Mouse (Mus musculus): ENCODE results near the gene Lrp10. TPM values are rescaled to one million over a fixed set of nuclear protein-coding genes. Genes with fewer than 3 reads are reported as not detected.
A peak's percentile ranks its signal among the peaks of the same experiment; 100 is the strongest.

Lrp10 gene
- polyA plus RNA-seq, 1 experiment from 2014 or later: 20.9 TPM

DNA sequence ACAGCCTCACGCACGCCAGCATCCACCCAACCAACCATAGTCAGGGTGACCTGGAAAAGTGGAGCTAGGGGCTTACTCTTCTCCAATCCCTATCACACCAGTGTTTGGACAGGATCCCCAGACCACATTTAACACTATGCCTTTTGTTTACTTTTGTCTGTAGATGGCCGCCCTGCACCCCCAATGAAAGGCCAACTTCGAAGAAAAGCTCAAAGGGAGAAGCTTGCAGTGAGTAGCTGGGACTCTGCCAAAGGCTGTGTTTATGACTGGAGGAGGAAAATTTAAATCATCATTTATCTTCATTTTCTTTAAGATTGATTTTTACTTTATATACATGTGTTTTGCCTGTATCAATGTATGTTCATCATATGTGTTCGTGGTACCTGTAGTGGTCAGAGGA lies 35.5 kb upstream of the Lrp10 start:
- H3K36me3 ChIP-seq (replicated peaks; ENCODE audit: insufficient read depth, low read length): peaks cover 4% of the 10 kb centered on the region
- TF ChIP-seq CTCF (IDR thresholded peaks at IDR 0.05; ENCODE audit: low read depth): no peak
- TF ChIP-seq EP300 (IDR thresholded peaks at IDR 0.05; ENCODE audit: low read depth): no peak
- H3K4me1 ChIP-seq (ENCODE audit: insufficient read depth): peaks cover 71% of the 10 kb centered on the region
- 83% methylated on average over 5 of the region's 5 CpGs for WGBS (ENCODE audit: insufficient replicate concordance)
- H3K27me3 ChIP-seq (ENCODE audit: insufficient read depth, low read length): peaks cover 6% of the 10 kb centered on the region; the same call in 1 of the 2 replicates
- H3K4me2 ChIP-seq (ENCODE audit: low read depth, low read length): no peak overlapping the region
- H3K27ac ChIP-seq (ENCODE audit: low read depth): no peak overlapping the region
- ATAC-seq (no peak), DNase-seq (no peak)
- H3K9ac ChIP-seq (replicated peaks): no peak overlapping the region
- H3K4me3 ChIP-seq (ENCODE audit: low read depth, low read length): no peak overlapping the region
- no peaks in the 10 kb centered on the region for H3K9me3 ChIP-seq (ENCODE audit: low read length)

DNA sequence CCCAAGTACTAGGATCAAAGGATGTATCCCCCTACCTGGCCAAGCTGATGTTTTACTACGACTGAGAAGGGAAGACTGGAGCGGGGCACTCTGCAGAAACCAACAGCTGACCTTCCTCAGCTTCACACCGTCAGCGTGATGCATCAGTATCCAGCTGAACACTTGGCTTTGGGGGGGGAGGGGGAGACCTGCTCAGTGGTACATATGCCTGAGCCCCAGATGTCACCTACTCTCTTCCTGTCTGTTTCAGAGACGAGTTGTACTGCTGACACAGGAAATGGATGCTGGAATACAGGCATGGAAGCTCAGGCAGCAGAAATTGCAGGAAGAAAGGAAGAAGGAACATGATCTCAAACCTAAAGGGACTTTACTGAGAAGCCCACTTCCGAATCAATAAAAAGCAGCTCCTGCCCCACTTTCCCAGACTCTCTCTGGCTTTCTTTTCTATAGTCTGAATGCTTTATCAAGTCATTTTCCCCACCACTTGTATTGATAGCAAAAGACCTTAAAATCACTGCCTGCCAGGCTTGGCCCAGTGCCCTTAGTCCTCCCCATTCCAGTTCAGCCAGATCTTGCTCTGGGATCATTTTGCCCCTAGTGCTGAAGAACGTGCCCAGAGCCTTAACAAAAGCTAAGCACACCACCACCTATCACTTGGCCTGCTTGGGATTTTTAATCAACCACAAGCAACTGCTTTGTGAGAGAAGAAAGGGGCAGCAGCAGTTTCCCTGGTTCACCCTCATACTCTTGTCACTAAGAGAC lies 34.4 kb upstream of the Lrp10 start:
- ATAC-seq (no peak), DNase-seq (no peak)
- peaks cover 6% of the 10 kb centered on the region; the same call in 1 of the 2 replicates for H3K27me3 ChIP-seq (ENCODE audit: insufficient read depth, low read length)
- peaks cover 4% of the 10 kb centered on the region for H3K36me3 ChIP-seq (replicated peaks; ENCODE audit: insufficient read depth, low read length)
- H3K27ac ChIP-seq (ENCODE audit: low read depth): peak overlapping the region; percentile 92
- no peak overlapping the region for H3K9ac ChIP-seq (replicated peaks)
- H3K4me3 ChIP-seq (ENCODE audit: low read depth, low read length): no peak overlapping the region
- no peaks in the 10 kb centered on the region for H3K9me3 ChIP-seq (ENCODE audit: low read length)
- 49% methylated on average over 7 of the region's 7 CpGs for WGBS (ENCODE audit: insufficient replicate concordance)
- H3K4me2 ChIP-seq (ENCODE audit: low read depth, low read length): no peak overlapping the region; the same call in 1 of the 2 replicates
- no peak for TF ChIP-seq CTCF (IDR thresholded peaks at IDR 0.05; ENCODE audit: low read depth)
- no peak for TF ChIP-seq EP300 (IDR thresholded peaks at IDR 0.05; ENCODE audit: low read depth)
- H3K4me1 ChIP-seq (ENCODE audit: insufficient read depth): peaks cover 71% of the 10 kb centered on the region

DNA sequence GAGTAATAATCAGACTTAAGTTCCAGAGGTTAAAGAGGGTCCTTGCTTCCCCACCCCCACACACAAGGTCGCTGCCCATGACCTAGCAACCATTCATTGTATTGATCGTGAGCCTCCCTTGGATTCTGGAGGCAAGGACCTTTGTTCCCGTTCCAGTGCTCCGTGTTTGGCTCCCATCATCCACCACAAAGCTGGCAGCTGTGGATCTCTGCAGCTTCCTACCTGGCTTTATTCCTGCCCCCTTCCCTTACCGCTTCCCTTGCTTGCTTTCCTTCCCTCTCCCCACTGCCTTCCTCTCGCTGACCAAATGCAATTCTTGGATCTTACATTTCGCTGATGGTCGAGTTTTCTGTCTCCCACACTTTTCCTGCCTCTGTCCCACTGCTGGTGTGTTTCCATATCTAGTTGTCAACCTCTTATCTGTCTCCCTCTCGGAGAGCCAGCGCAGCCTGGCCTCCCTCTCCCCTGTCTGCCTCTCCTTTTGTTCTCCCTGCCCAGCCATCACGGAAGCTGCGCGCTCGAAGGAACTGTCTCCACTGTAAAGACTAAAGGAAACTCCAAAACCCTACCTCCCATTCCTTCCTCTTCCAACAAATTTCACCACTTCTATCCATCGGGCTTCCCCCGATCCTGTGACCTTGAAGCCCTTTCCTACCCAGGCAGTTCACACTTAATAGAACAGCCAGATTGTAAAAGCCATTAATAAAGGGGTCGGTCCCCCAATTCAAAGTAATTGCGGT lies 33.4 kb upstream of the Lrp10 start:
- peak overlapping the region; percentile 76 for H3K4me3 ChIP-seq (ENCODE audit: low read depth, low read length)
- ATAC-seq (peak; percentile 30; the same call in 1 of the 2 replicates), DNase-seq (peak; percentile 42)
- no peak for TF ChIP-seq EP300 (IDR thresholded peaks at IDR 0.05; ENCODE audit: low read depth)
- TF ChIP-seq CTCF (IDR thresholded peaks at IDR 0.05; ENCODE audit: low read depth): no peak
- H3K4me2 ChIP-seq (ENCODE audit: low read depth, low read length): peak overlapping the region; percentile 90
- H3K9me3 ChIP-seq (ENCODE audit: low read length): no peaks in the 10 kb centered on the region
- H3K27ac ChIP-seq (ENCODE audit: low read depth): peak overlapping the region; percentile 92
- 22% methylated on average over 18 of the region's 18 CpGs for WGBS (ENCODE audit: insufficient replicate concordance)
- H3K36me3 ChIP-seq (replicated peaks; ENCODE audit: insufficient read depth, low read length): peaks cover 7% of the 10 kb centered on the region
- H3K4me1 ChIP-seq (ENCODE audit: insufficient read depth): peaks cover 61% of the 10 kb centered on the region
- H3K9ac ChIP-seq (replicated peaks): peak overlapping the region; percentile 93
- peaks cover 6% of the 10 kb centered on the region; the same call in 1 of the 2 replicates for H3K27me3 ChIP-seq (ENCODE audit: insufficient read depth, low read length)

- H3K9ac ChIP-seq (replicated peaks): peak within 1 kb of the TSS; percentile 93
- DNase-seq (peak; percentile 73), ATAC-seq (peak; percentile 6; the same call in 1 of the 2 replicates)
- H3K27ac ChIP-seq (ENCODE audit: low read depth): peak within 1 kb of the TSS; percentile 92
- peak; percentile 22; the same call in 1 of the 2 replicates for TF ChIP-seq EP300 (IDR thresholded peaks at IDR 0.05; ENCODE audit: low read depth)
- peak; percentile 49 for TF ChIP-seq CTCF (IDR thresholded peaks at IDR 0.05; ENCODE audit: low read depth)
- peak within 1 kb of the TSS; percentile 76 for H3K4me3 ChIP-seq (ENCODE audit: low read depth, low read length)
- H3K36me3 ChIP-seq (replicated peaks; ENCODE audit: insufficient read depth, low read length): peaks cover 17% of the 10 kb centered on the region
- no peaks in the 10 kb centered on the region for H3K9me3 ChIP-seq (ENCODE audit: low read length)
- H3K4me2 ChIP-seq (ENCODE audit: low read depth, low read length): peak within 1 kb of the TSS; percentile 90
- peaks cover 53% of the 10 kb centered on the region for H3K4me1 ChIP-seq (ENCODE audit: insufficient read depth)
- H3K27me3 ChIP-seq (ENCODE audit: insufficient read depth, low read length): peaks cover 6% of the 10 kb centered on the region; the same call in 1 of the 2 replicates
- WGBS (ENCODE audit: insufficient replicate concordance): 1% methylated on average over 48 of the region's 49 CpGs
These were observed 32.4 kb upstream of the Lrp10 start, which contains the start of gene Mmp14 for GRCm38 (mm10) chr14:54431334-54432077. Gene Mmp14 (plus strand): TSS chr14:54431612.

- 5% methylated on average over 54 of the region's 54 CpGs for WGBS (ENCODE audit: insufficient replicate concordance)
- peak; percentile 61 for DNase-seq
- Histone ChIP-seq H3K4me3 (ENCODE audit: low read depth, low read length) (peak overlapping the region; percentile 76), H3K9ac (replicated peaks) (peak overlapping the region; percentile 93), H3K27me3 (ENCODE audit: insufficient read depth, low read length) (peaks cover 6% of the 10 kb centered on the region; the same call in 1 of the 2 replicates), H3K9me3 (ENCODE audit: low read length) (no peaks in the 10 kb centered on the region), H3K4me1 (ENCODE audit: insufficient read depth) (peaks cover 49% of the 10 kb centered on the region), H3K36me3 (replicated peaks; ENCODE audit: insufficient read depth, low read length) (peaks cover 18% of the 10 kb centered on the region), H3K27ac (ENCODE audit: low read depth) (peak overlapping the region; percentile 92), H3K4me2 (ENCODE audit: low read depth, low read length) (peak overlapping the region; percentile 90)
- ATAC-seq: peak; percentile 31
- TF ChIP-seq CTCF (IDR thresholded peaks at IDR 0.05; ENCODE audit: low read depth) (peak; percentile 31; the same call in 1 of the 2 replicates), EP300 (IDR thresholded peaks at IDR 0.05; ENCODE audit: low read depth) (no peak)
These were observed 31.7 kb upstream of the Lrp10 start for GRCm38 (mm10) chr14:54432078-54432836.

All from liver, postnatal 0 days (tissue).